Mouse (Mus musculus) neural tube, embryonic 15.5 days (tissue): ENCODE results near the gene Fbxl8. TPM values are rescaled to one million over a fixed set of nuclear protein-coding genes. Genes with fewer than 3 reads are reported as not detected.

Source experiments
- ATAC-seq: fragments of 200-750 bp; cut with Nextera tagmentation; 2 replicates; pipeline ENCODE4 v1.8.0; 2017; ENCODE audit warnings: mild to moderate bottlenecking, moderate TSS enrichment, moderate library complexity; ENCODE audit not compliant: low FRiP score
- H3K27ac ChIP-seq: fragments of 300-500 bp; sonication (generic); replicated peaks from 2 replicates; pipeline ENCODE4 v1.5.1; 2015; ENCODE audit warnings: mild to moderate bottlenecking, inconsistent platforms
- H3K27me3 ChIP-seq: fragments of 300-500 bp; sonication (generic); replicated peaks from 2 replicates; pipeline ENCODE4 v1.6.1; 2015; ENCODE audit warnings: inconsistent platforms
- H3K36me3 ChIP-seq: fragments of 300-500 bp; sonication (generic); 2 replicates; pipeline ENCODE4 v1.6.1; 2015; ENCODE audit warnings: inconsistent platforms
- H3K4me1 ChIP-seq: fragments of 300-500 bp; sonication (generic); 2 replicates; pipeline ENCODE4 v1.6.1; 2015; ENCODE audit warnings: inconsistent platforms
- H3K4me2 ChIP-seq: fragments of 300-500 bp; sonication (generic); 2 replicates; pipeline ENCODE4 v1.6.1; 2015; ENCODE audit warnings: inconsistent platforms, mild to moderate bottlenecking, moderate library complexity
- H3K4me3 ChIP-seq: fragments of 300-500 bp; sonication (generic); replicated peaks from 2 replicates; pipeline ENCODE4 v1.5.1; 2015; ENCODE audit warnings: mild to moderate bottlenecking, inconsistent platforms
- H3K9ac ChIP-seq: fragments of 300-500 bp; sonication (generic); replicated peaks from 2 replicates; pipeline ENCODE4 v1.6.1; 2015; ENCODE audit warnings: mild to moderate bottlenecking, inconsistent platforms
- H3K9me3 ChIP-seq: fragments of 300-500 bp; sonication (generic); replicated peaks from 2 replicates; pipeline ENCODE4 v1.6.1; 2016; ENCODE audit warnings: inconsistent platforms
- WGBS: fragments of 180-500 bp; shearing (Covaris S2); methylation state at CpG from one replicate; pipeline ENCODE4 v1.1.7; 2015; ENCODE audit warnings: mixed read lengths; 5-methylcytosine and 5-hydroxymethylcytosine counted together
- polyA plus RNA-seq: library from polyadenylated mRNA; unstranded; fragments of >200 nt; fragmentation: Nextera tagmentation; extraction: Ambion mirVana; gene quantifications from 2 replicates; pipeline ENCODE4 v1.2.1, GENCODE M21; 2015

Gene Fbxl8
- polyA plus RNA-seq, 1 experiment from 2014 or later, result 1.9 TPM

- H3K27me3 ChIP-seq, result peaks cover 83% of the 10 kb centered on the region
- peak overlapping the region; percentile 41 for H3K4me3 ChIP-seq
- H3K36me3 ChIP-seq, result no peaks in the 10 kb centered on the region
- H3K27ac ChIP-seq, result no peak overlapping the region
- H3K4me1 ChIP-seq, result peaks cover 34% of the 10 kb centered on the region
- H3K9ac ChIP-seq, result peak overlapping the region; percentile 18; the same call in 1 of the 2 replicates
- no peaks in the 10 kb centered on the region for H3K9me3 ChIP-seq
- 3% methylated on average over 30 of the region's 30 CpGs for WGBS
- H3K4me2 ChIP-seq, result peak overlapping the region; percentile 82
- peak; percentile 62; the same call in 1 of the 2 replicates for ATAC-seq
These were observed 4.6 kb upstream of the Fbxl8 start for GRCm38 (mm10) chr8:105259721-105260320.

DNA sequence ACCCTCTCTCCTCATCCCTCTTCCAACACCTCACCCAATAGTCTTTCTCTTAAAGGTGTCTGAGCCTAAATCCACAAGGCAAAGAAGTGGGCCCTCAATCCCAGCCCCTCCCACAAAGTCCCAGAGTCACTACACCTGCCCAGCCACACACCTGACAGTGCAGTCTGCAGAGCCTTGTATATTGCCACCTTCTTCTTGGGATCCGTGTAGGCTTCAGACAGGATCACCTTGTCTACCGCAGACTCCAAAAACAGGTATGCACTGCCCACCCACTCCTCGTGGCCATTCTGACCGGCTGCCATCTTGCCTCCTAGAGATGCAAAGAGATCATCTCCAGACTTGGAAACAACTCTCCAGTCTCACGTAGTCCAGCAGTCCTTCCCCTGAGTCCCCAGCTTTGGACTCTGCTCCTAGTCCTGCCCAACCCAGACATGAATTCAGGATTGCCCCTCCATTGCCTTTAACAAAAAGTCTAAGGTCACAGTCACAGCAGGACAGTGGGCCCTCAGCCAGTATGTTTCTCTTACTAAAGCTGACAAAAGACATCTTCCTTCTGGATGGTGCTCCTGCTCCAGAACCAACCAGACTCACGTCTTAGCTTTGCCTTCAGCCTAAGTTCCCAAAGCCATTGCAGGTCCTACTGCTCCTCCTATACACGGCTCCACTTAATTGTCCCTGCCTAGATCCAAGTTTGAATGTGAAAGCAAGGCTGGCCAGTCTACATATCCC, 3.9 kb upstream of the Fbxl8 start:
- ATAC-seq, result no peak
- Histone ChIP-seq H3K4me2 (no peak overlapping the region), H3K9ac (no peak overlapping the region), H3K4me3 (no peak overlapping the region), H3K36me3 (no peaks in the 10 kb centered on the region), H3K27me3 (peaks cover 87% of the 10 kb centered on the region), H3K9me3 (no peaks in the 10 kb centered on the region), H3K4me1 (peaks cover 32% of the 10 kb centered on the region), H3K27ac (no peak overlapping the region)
- 67% methylated on average over 7 of the region's 7 CpGs for WGBS

DNA sequence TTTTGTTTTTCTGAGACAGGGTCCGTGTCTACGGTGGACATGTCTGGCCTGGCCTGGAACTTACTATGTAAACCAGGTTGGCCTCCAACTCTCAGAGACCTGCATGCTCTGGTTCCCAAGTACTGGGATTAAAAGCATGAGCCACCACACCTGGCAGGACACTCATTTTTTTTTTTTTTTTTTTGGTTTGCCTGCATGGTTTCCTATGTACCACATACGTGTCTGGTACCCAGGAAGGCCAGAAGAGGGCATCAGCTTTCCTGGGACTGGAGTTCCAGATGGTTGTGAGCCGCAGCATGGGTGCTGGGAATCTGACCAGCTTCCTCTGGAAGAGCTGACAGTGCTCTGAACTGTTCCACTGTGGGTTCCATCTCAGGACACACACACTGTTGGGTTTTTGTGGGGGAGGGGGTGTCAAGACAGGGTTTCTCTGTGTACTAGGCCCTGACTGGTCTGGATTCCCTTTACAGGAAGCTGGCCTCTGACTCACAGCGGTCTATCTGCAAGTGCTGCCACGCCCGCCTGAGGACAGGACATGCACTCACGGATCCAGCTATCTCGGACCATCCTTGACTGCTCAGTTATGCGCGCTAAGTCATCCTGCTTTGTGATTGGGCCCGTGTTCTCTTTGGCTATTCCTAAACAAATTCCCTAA, 3.0 kb upstream of the Fbxl8 start:
- 86% methylated on average over 12 of the region's 12 CpGs for WGBS
- Histone ChIP-seq H3K36me3 (no peaks in the 10 kb centered on the region), H3K9ac (no peak overlapping the region), H3K27me3 (peaks cover 87% of the 10 kb centered on the region), H3K4me2 (no peak overlapping the region), H3K27ac (no peak overlapping the region), H3K9me3 (no peaks in the 10 kb centered on the region), H3K4me1 (peaks cover 32% of the 10 kb centered on the region), H3K4me3 (no peak overlapping the region)
- ATAC-seq, result no peak

GRCm38 (mm10) chr8:105263244-105263912, 1.1 kb upstream of the Fbxl8 start:
- no peaks in the 10 kb centered on the region for H3K36me3 ChIP-seq
- H3K27me3 ChIP-seq, result peaks cover 91% of the 10 kb centered on the region
- ATAC-seq, result no peak
- peaks cover 45% of the 10 kb centered on the region for H3K4me1 ChIP-seq
- 41% methylated on average over 16 of the region's 16 CpGs for WGBS
- H3K27ac ChIP-seq, result no peak overlapping the region
- H3K9ac ChIP-seq, result no peak overlapping the region
- no peaks in the 10 kb centered on the region for H3K9me3 ChIP-seq
- peak overlapping the region; percentile 64 for H3K4me3 ChIP-seq
- H3K4me2 ChIP-seq, result 0 out of 2 replicates have a peak overlapping the region, but pooled peaks have one; percentile 92

DNA sequence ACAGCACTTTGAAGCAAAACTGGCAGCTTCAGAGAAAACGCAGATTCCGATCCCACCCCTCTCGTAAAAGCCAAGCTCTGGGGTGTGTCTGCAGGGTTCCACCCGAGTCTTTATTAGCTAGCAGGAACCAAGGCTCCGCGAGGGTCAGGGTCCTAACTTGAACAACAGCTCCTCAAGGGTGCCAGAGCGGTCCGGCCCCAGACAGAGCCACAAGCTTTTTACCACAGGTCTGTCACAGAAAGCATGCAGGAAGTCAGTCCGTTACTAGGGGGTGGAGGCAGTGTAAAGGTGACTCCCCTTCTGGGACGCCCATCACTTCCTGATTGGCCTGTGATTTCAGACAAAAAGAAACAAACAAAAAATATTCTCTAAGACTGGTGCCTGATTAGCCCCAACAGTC, 680 bp downstream of the Fbxl8 start:
- Histone ChIP-seq H3K9me3 (no peaks in the 10 kb centered on the region), H3K4me1 (peaks cover 46% of the 10 kb centered on the region), H3K27me3 (peaks cover 91% of the 10 kb centered on the region), H3K36me3 (no peaks in the 10 kb centered on the region), H3K9ac (no peak overlapping the region), H3K4me3 (peak overlapping the region; percentile 64), H3K4me2 (peak overlapping the region; percentile 92), H3K27ac (no peak overlapping the region)
- 4% methylated on average over 10 of the region's 10 CpGs for WGBS
- ATAC-seq, result no peak

GRCm38 (mm10) chr8:105266775-105267174, 2.3 kb downstream of the Fbxl8 start:
- H3K9me3 ChIP-seq, result no peaks in the 10 kb centered on the region
- 13% methylated on average over 13 of the region's 13 CpGs for WGBS
- no peak overlapping the region for H3K9ac ChIP-seq
- H3K4me3 ChIP-seq, result no peak overlapping the region
- H3K27me3 ChIP-seq, result peaks cover 91% of the 10 kb centered on the region
- H3K36me3 ChIP-seq, result no peaks in the 10 kb centered on the region
- peak overlapping the region; percentile 3; the same call in 1 of the 2 replicates for H3K4me2 ChIP-seq
- ATAC-seq, result no peak
- no peak overlapping the region for H3K27ac ChIP-seq
- H3K4me1 ChIP-seq, result peaks cover 56% of the 10 kb centered on the region

DNA sequence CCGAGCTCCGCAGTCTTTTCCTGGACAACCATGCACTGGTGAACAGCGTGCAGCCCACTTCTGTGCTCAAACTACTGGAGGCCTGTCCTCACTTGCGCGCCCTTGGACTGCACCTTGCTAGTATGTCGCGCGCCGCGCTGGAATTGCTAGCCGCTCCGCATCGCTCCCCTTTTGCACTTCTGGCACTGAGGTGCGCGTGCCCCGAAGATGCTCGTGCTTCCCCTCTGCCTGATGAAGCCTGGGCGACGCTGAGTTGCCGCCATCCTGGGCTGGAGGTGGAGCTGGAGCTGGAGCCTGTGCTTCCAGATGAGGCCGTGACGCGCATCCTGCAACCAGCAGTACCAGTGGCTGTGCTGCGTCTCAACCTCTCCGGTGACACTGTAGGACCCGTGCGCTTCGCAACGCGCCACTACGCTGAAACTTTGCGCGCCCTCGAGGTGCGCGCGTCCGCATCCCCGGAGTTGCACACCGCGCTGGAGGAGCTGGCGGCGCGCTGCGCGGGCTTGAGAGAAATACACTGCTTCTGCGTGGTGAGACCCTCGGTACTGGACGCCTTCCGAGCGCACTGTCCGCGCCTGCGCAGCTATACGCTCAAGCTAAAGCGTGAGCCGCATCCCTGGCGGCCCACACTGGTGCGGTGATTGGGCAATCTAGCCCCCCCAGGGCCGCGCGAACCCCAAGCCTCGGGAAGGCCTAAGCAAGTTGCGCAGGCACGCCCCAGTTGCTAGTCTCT, 4.1 kb downstream of the Fbxl8 start:
- peak; percentile 89 for ATAC-seq
- H3K4me3 ChIP-seq, result peak overlapping the region; percentile 54
- H3K27me3 ChIP-seq, result peaks cover 95% of the 10 kb centered on the region
- no peaks in the 10 kb centered on the region for H3K9me3 ChIP-seq
- no peaks in the 10 kb centered on the region for H3K36me3 ChIP-seq
- peaks cover 56% of the 10 kb centered on the region for H3K4me1 ChIP-seq
- peak overlapping the region; percentile 80 for H3K4me2 ChIP-seq
- peak overlapping the region; percentile 82 for H3K27ac ChIP-seq
- 3% methylated on average over 65 of the region's 65 CpGs for WGBS
- peak overlapping the region; percentile 54 for H3K9ac ChIP-seq

GRCm38 (mm10) chr8:105269075-105269458, 4.6 kb downstream of the Fbxl8 start:
- H3K27me3 ChIP-seq, result peaks cover 95% of the 10 kb centered on the region
- ATAC-seq, result peak; percentile 6; the same call in 1 of the 2 replicates
- 1% methylated on average over 10 of the region's 10 CpGs for WGBS

DNA sequence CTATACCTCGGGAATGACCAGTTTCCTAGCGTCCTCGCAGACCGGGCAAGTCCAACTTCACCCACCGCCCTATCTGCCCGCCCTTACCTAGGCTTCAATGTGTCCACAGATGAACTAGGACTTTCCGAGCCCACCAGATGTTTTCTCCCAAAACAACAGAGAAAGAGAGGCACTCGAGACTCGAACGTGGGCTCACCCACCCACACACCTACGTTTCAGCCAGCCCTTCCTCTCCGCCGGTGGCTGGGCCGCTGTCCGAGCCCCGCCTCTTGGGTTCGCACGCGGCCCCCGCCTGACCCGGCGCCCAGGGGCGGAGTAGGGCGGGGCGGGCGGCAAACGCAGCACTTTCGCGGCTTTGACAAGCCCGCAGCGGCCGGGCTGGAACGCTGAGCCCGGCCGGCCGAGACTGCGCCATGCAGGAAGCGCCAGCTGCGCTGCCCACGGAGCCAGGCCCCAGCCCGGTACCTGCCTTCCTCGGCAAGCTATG, 5.1 kb downstream of the Fbxl8 start, which contains the start of gene Hsf4:
TSS of gene Hsf4 (plus strand) at position 341 of the 487 bp plus-strand sequence.
- H3K27ac ChIP-seq, result peak within 1 kb of the TSS; percentile 82
- no peaks in the 10 kb centered on the region for H3K36me3 ChIP-seq
- peaks cover 96% of the 10 kb centered on the region for H3K27me3 ChIP-seq
- no peaks in the 10 kb centered on the region for H3K9me3 ChIP-seq
- H3K9ac ChIP-seq, result peak within 1 kb of the TSS; percentile 54
- WGBS, result under 1% methylated on average over 42 of the region's 42 CpGs
- ATAC-seq, result no peak
- peak within 1 kb of the TSS; percentile 80 for H3K4me2 ChIP-seq
- peaks cover 48% of the 10 kb centered on the region for H3K4me1 ChIP-seq
- H3K4me3 ChIP-seq, result peak within 1 kb of the TSS; percentile 54

More at GRCm38 (mm10) chr8:105269075-105269458, 4.6 kb downstream of the Fbxl8 start:
- peak overlapping the region; percentile 80 for H3K4me2 ChIP-seq
- H3K9me3 ChIP-seq, result no peaks in the 10 kb centered on the region
- no peaks in the 10 kb centered on the region for H3K36me3 ChIP-seq
- H3K4me1 ChIP-seq, result peaks cover 52% of the 10 kb centered on the region
- peak overlapping the region; percentile 54 for H3K9ac ChIP-seq
- H3K4me3 ChIP-seq, result peak overlapping the region; percentile 54
- peak overlapping the region; percentile 82 for H3K27ac ChIP-seq

- ATAC-seq, result no peak
- Histone ChIP-seq H3K27ac (no peak overlapping the region), H3K4me3 (peak overlapping the region; percentile 54), H3K36me3 (no peaks in the 10 kb centered on the region), H3K4me2 (peak overlapping the region; percentile 80), H3K4me1 (peaks cover 42% of the 10 kb centered on the region), H3K9me3 (no peaks in the 10 kb centered on the region), H3K9ac (no peak overlapping the region), H3K27me3 (peaks cover 96% of the 10 kb centered on the region)
- 3% methylated on average over 39 of the region's 39 CpGs for WGBS
These were observed 5.9 kb downstream of the Fbxl8 start for GRCm38 (mm10) chr8:105270101-105270915.
